Mouse (Mus musculus): ENCODE results near the gene Gm20517. TPM values are rescaled to one million over a fixed set of nuclear protein-coding genes. Genes with fewer than 3 reads are reported as not detected.
A peak's percentile ranks its signal among the peaks of the same experiment; 100 is the strongest.

Gm20517 gene
- 0.98 and 1.9 TPM in 2 replicates for polyA plus RNA-seq (2014; fragmentation: Nextera tagmentation; extraction: Ambion mirVana)

GRCm38 (mm10) chr17:47610849-47611660 is at the start of gene Gm20517, which contains the start of the genes Bysl and Med20:
Gene Gm20517, plus strand, starts transcription at chr17:47611589.
Gene Bysl, minus strand, starts transcription at chr17:47611492.
Gene Med20, plus strand, starts transcription at chr17:47611582.
- Histone ChIP-seq H3K27me3 (ENCODE audit: control insufficient read depth, insufficient read depth, low read length) (no peaks in the 10 kb centered on the region), H3K4me3 (ENCODE audit: low read depth, low read length) (peak within 1 kb of the TSS; percentile 78), H3K36me3 (replicated peaks; ENCODE audit: control insufficient read depth, insufficient read depth, low read depth, low read length) (peaks cover 2% of the 10 kb centered on the region), H3K27ac (replicated peaks; ENCODE audit: low read depth, low read length) (peak within 1 kb of the TSS; percentile 42; the same call in 1 of the 2 replicates), H3K9me3 (replicated peaks; ENCODE audit: control insufficient read depth, low read length) (no peaks in the 10 kb centered on the region), H3K4me1 (ENCODE audit: control insufficient read depth, insufficient read depth, low read length) (no peaks in the 10 kb centered on the region), H3K4me2 (ENCODE audit: low read depth, low read length) (peak within 1 kb of the TSS; percentile 72), H3K9ac (replicated peaks; ENCODE audit: low read length) (peak within 1 kb of the TSS; percentile 76)
- WGBS, result under 1% methylated on average over 59 of the region's 59 CpGs
- peak; percentile 97 for DNase-seq (ENCODE audit: low spot score)
- peak; percentile 91 for ATAC-seq (replicated peaks; ENCODE audit: insufficient number of reproducible peaks, low FRiP score, low TSS enrichment, low read depth)

- H3K27ac ChIP-seq (replicated peaks; ENCODE audit: low read depth, low read length), result no peak overlapping the region
- ATAC-seq (replicated peaks; ENCODE audit: insufficient number of reproducible peaks, low FRiP score, low TSS enrichment, low read depth), result no peak
- no peak overlapping the region for H3K4me2 ChIP-seq (ENCODE audit: low read depth, low read length)
- no peaks in the 10 kb centered on the region for H3K4me1 ChIP-seq (ENCODE audit: control insufficient read depth, insufficient read depth, low read length)
- H3K36me3 ChIP-seq (replicated peaks; ENCODE audit: control insufficient read depth, insufficient read depth, low read depth, low read length), result no peaks in the 10 kb centered on the region
- H3K9me3 ChIP-seq (replicated peaks; ENCODE audit: control insufficient read depth, low read length), result no peaks in the 10 kb centered on the region
- no peak overlapping the region for H3K4me3 ChIP-seq (ENCODE audit: low read depth, low read length)
- no peaks in the 10 kb centered on the region for H3K27me3 ChIP-seq (ENCODE audit: control insufficient read depth, insufficient read depth, low read length)
- WGBS, result 76% methylated on average over 6 of the region's 6 CpGs
- no peak overlapping the region for H3K9ac ChIP-seq (replicated peaks; ENCODE audit: low read length)
- DNase-seq (ENCODE audit: low spot score), result no peak
Measured at GRCm38 (mm10) chr17:47562875-47563274, 48.5 kb upstream of the Gm20517 start.

DNA sequence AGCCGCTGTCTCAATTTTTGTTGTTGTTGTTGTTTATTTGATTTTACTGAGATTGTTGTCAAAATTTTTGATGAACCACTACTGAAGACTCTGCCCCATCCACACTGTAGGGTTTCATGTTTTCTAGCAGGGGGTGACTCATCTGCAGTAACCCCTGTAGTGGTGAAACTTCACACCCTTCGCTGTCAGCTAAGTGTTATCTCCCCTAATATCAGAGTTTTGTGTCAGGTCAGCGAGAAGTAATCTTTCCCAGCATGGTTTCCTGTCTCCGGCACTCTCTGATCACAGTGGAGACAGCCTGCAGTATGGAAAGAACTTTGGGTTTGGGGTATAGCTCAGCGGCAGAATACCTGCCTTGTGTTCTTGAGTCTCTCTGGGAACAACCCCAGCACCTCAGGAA is 46.8 kb upstream of the Gm20517 start:
- no peak overlapping the region for H3K9ac ChIP-seq (replicated peaks; ENCODE audit: low read length)
- no peaks in the 10 kb centered on the region for H3K9me3 ChIP-seq (replicated peaks; ENCODE audit: control insufficient read depth, low read length)
- 83% methylated on average over 5 of the region's 5 CpGs for WGBS
- no peaks in the 10 kb centered on the region for H3K27me3 ChIP-seq (ENCODE audit: control insufficient read depth, insufficient read depth, low read length)
- H3K36me3 ChIP-seq (replicated peaks; ENCODE audit: control insufficient read depth, insufficient read depth, low read depth, low read length), result no peaks in the 10 kb centered on the region
- no peak overlapping the region for H3K27ac ChIP-seq (replicated peaks; ENCODE audit: low read depth, low read length)
- ATAC-seq (replicated peaks; ENCODE audit: insufficient number of reproducible peaks, low FRiP score, low TSS enrichment, low read depth) (no peak), DNase-seq (ENCODE audit: low spot score) (no peak)
- no peaks in the 10 kb centered on the region for H3K4me1 ChIP-seq (ENCODE audit: control insufficient read depth, insufficient read depth, low read length)
- no peak overlapping the region for H3K4me3 ChIP-seq (ENCODE audit: low read depth, low read length)
- H3K4me2 ChIP-seq (ENCODE audit: low read depth, low read length), result no peak overlapping the region

DNA sequence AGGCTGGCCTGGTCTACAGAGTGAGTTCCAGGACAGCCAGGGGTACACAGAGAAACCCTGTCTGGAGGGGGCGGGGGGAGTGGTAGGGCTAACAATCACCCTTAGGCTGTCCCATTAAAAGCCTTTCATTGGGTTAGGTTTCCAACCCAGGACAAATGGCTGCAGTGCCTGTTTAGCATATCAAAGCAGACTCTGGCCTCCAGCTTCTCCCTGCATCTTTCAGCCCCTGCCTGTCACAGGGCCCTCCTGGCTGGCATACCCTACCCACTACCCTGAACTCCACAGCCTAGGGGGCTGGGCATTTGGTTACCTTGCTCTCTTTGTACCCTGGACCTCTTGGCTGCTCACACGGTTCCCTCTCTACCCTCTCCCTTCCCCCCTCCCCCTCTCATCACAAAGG is 45.3 kb upstream of the Gm20517 start:
- Histone ChIP-seq H3K4me2 (ENCODE audit: low read depth, low read length) (no peak overlapping the region), H3K36me3 (replicated peaks; ENCODE audit: control insufficient read depth, insufficient read depth, low read depth, low read length) (no peaks in the 10 kb centered on the region), H3K9me3 (replicated peaks; ENCODE audit: control insufficient read depth, low read length) (no peaks in the 10 kb centered on the region), H3K4me3 (ENCODE audit: low read depth, low read length) (no peak overlapping the region), H3K27ac (replicated peaks; ENCODE audit: low read depth, low read length) (no peak overlapping the region), H3K27me3 (ENCODE audit: control insufficient read depth, insufficient read depth, low read length) (no peaks in the 10 kb centered on the region), H3K9ac (replicated peaks; ENCODE audit: low read length) (no peak overlapping the region), H3K4me1 (ENCODE audit: control insufficient read depth, insufficient read depth, low read length) (no peaks in the 10 kb centered on the region)
- 36% methylated on average over 2 of the region's 2 CpGs for WGBS
- peak; percentile 67 for ATAC-seq (replicated peaks; ENCODE audit: insufficient number of reproducible peaks, low FRiP score, low TSS enrichment, low read depth)
- DNase-seq (ENCODE audit: low spot score), result no peak

GRCm38 (mm10) chr17:47567271-47567670 is 44.1 kb upstream of the Gm20517 start:
- Histone ChIP-seq H3K9ac (replicated peaks; ENCODE audit: low read length) (no peak overlapping the region), H3K9me3 (replicated peaks; ENCODE audit: control insufficient read depth, low read length) (no peaks in the 10 kb centered on the region), H3K36me3 (replicated peaks; ENCODE audit: control insufficient read depth, insufficient read depth, low read depth, low read length) (no peaks in the 10 kb centered on the region), H3K4me3 (ENCODE audit: low read depth, low read length) (no peak overlapping the region), H3K27ac (replicated peaks; ENCODE audit: low read depth, low read length) (no peak overlapping the region), H3K4me2 (ENCODE audit: low read depth, low read length) (no peak overlapping the region), H3K27me3 (ENCODE audit: control insufficient read depth, insufficient read depth, low read length) (no peaks in the 10 kb centered on the region), H3K4me1 (ENCODE audit: control insufficient read depth, insufficient read depth, low read length) (no peaks in the 10 kb centered on the region)
- 70% methylated on average over 3 of the region's 3 CpGs for WGBS
- DNase-seq (ENCODE audit: low spot score) (no peak), ATAC-seq (replicated peaks; ENCODE audit: insufficient number of reproducible peaks, low FRiP score, low TSS enrichment, low read depth) (no peak)

DNA sequence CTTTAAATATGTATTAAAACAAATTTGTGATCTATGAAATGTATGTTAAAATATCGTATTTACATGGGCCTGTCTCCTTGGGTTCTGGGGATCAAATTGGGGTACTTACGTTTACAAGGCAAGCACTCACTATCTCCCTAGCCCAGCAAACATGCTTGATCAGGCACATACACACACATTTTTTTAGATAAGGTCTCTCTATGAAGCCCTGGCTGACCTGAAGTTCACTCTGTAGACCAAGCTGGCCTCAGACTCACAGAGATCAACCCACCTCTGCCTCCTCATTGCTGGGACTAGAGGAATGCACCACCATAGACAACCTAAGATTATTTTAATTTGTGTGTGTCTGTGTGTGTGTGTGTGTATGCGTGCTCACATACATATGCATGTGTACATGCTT is 43.0 kb upstream of the Gm20517 start:
- no peak overlapping the region for H3K4me2 ChIP-seq (ENCODE audit: low read depth, low read length)
- H3K9ac ChIP-seq (replicated peaks; ENCODE audit: low read length), result no peak overlapping the region
- H3K4me3 ChIP-seq (ENCODE audit: low read depth, low read length), result no peak overlapping the region
- ATAC-seq (replicated peaks; ENCODE audit: insufficient number of reproducible peaks, low FRiP score, low TSS enrichment, low read depth) (no peak), DNase-seq (ENCODE audit: low spot score) (no peak)
- H3K9me3 ChIP-seq (replicated peaks; ENCODE audit: control insufficient read depth, low read length), result no peaks in the 10 kb centered on the region
- H3K4me1 ChIP-seq (ENCODE audit: control insufficient read depth, insufficient read depth, low read length), result no peaks in the 10 kb centered on the region
- no peaks in the 10 kb centered on the region for H3K36me3 ChIP-seq (replicated peaks; ENCODE audit: control insufficient read depth, insufficient read depth, low read depth, low read length)
- WGBS, result 91% methylated on average over 3 of the region's 3 CpGs
- H3K27ac ChIP-seq (replicated peaks; ENCODE audit: low read depth, low read length), result no peak overlapping the region
- no peaks in the 10 kb centered on the region for H3K27me3 ChIP-seq (ENCODE audit: control insufficient read depth, insufficient read depth, low read length)

DNA sequence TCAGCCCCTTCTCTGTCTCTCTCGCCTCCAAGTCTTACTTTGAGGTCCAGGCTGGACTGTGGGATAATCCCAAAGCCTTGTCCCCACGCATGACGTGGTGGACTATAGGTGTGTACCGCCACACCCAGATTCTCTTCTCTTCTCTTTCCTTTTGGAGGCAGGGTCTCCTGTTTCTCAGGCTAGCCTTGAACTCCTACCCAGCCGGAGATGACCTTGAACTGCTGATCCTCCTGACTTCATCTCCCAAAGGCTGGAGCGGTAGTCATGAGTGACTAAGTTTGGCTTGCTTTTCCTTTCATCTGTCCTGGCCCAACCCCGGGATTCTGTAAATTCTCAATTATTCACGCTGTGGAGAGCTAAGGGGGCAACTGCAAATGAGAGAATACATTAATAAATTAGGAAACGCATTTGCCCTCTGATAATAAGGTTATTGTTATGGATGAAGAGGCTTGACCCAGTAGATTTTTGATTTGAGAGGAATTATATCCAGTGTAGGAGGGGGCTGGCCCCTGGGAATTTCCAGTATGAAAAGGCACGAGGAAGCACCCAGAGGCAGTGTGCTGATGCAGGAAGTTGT is 42.4 kb upstream of the Gm20517 start:
- DNase-seq (ENCODE audit: low spot score) (no peak), ATAC-seq (replicated peaks; ENCODE audit: insufficient number of reproducible peaks, low FRiP score, low TSS enrichment, low read depth) (no peak)
- Histone ChIP-seq H3K9ac (replicated peaks; ENCODE audit: low read length) (no peak overlapping the region), H3K4me3 (ENCODE audit: low read depth, low read length) (no peak overlapping the region), H3K36me3 (replicated peaks; ENCODE audit: control insufficient read depth, insufficient read depth, low read depth, low read length) (no peaks in the 10 kb centered on the region), H3K9me3 (replicated peaks; ENCODE audit: control insufficient read depth, low read length) (no peaks in the 10 kb centered on the region), H3K27me3 (ENCODE audit: control insufficient read depth, insufficient read depth, low read length) (no peaks in the 10 kb centered on the region), H3K4me1 (ENCODE audit: control insufficient read depth, insufficient read depth, low read length) (no peaks in the 10 kb centered on the region), H3K27ac (replicated peaks; ENCODE audit: low read depth, low read length) (no peak overlapping the region), H3K4me2 (ENCODE audit: low read depth, low read length) (no peak overlapping the region)
- WGBS, result 75% methylated on average over 10 of the region's 10 CpGs

- WGBS, result 26% methylated on average over 7 of the region's 7 CpGs
- no peak for ATAC-seq (replicated peaks; ENCODE audit: insufficient number of reproducible peaks, low FRiP score, low TSS enrichment, low read depth)
- Histone ChIP-seq H3K9ac (replicated peaks; ENCODE audit: low read length) (no peak overlapping the region), H3K9me3 (replicated peaks; ENCODE audit: control insufficient read depth, low read length) (no peaks in the 10 kb centered on the region), H3K27me3 (ENCODE audit: control insufficient read depth, insufficient read depth, low read length) (no peaks in the 10 kb centered on the region), H3K4me3 (ENCODE audit: low read depth, low read length) (no peak overlapping the region), H3K36me3 (replicated peaks; ENCODE audit: control insufficient read depth, insufficient read depth, low read depth, low read length) (no peaks in the 10 kb centered on the region), H3K27ac (replicated peaks; ENCODE audit: low read depth, low read length) (no peak overlapping the region), H3K4me2 (ENCODE audit: low read depth, low read length) (no peak overlapping the region), H3K4me1 (ENCODE audit: control insufficient read depth, insufficient read depth, low read length) (no peaks in the 10 kb centered on the region)
- no peak for DNase-seq (ENCODE audit: low spot score)
Measured at GRCm38 (mm10) chr17:47571621-47572020, 39.8 kb upstream of the Gm20517 start.

Measured in embryonic facial prominence, embryonic 11.5 days (tissue).